Mouse (Mus musculus): ENCODE measurements around the gene Med12.

Med12 gene

DNA sequence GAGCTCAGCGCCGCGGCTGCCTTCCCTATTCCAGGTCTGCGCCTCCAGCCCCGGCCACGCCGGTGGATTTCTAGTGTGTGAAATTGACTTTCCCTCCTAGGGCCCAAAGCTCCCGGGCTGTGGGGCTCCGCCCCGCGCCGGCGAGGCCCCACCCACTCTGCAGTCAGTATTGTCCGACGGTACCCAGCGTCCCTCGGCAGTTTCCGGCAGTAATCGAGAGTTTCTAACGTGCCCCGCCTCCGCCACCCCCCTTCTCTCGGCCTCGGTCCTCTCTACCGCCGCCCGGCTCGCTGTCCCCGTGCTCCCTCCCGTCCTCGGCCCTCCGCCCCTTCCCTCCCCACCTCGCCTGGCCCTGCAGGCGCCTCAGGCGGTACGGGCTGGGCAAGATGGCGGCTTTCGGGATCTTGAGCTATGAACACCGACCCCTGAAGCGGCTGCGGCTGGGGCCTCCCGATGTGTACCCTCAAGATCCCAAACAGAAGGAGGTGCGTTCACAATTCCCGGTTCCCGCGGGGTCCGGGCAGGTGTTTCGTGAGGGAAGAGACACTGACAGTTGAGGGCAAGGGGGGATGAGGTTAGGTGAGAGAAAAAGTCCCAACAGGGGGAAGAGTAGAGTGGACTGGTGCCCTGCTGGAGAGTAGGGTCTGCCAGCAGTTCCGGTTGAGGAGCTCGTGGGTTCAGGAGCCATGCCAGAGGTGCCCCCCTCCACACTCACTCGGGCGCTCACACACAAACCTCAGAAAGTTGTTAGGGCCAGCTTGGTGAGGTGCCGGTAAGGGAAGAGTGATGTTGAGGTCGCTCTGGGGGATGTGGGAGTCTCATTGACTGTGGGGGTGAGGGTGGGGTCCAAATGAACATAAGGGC lies at the start of gene Med12:
Gene Med12, plus strand, starts transcription at position 156 of the 864 bp plus-strand sequence.
- peak; percentile 92 for DNase-seq

DNA sequence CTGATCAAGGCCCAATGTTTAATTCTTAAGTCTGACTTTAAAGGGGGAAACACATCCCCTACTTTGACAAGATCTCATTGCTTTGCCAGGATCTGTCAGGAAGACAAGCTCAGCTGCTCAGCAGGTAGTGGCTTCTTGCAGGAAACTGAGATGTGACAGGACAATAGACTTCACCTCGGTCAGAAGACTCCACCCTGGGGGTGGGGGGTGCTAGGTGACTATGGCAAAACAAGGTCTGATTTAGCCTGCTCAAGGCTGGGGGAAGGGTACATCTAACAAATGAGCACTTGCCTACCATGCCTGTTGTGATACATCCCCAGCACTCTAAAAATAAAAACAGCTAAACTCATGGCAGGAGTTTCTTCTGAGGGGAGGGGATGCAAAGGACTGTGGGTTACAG lies 28.8 kb upstream of the Med12 start:
- DNase-seq, result no peak

DNA sequence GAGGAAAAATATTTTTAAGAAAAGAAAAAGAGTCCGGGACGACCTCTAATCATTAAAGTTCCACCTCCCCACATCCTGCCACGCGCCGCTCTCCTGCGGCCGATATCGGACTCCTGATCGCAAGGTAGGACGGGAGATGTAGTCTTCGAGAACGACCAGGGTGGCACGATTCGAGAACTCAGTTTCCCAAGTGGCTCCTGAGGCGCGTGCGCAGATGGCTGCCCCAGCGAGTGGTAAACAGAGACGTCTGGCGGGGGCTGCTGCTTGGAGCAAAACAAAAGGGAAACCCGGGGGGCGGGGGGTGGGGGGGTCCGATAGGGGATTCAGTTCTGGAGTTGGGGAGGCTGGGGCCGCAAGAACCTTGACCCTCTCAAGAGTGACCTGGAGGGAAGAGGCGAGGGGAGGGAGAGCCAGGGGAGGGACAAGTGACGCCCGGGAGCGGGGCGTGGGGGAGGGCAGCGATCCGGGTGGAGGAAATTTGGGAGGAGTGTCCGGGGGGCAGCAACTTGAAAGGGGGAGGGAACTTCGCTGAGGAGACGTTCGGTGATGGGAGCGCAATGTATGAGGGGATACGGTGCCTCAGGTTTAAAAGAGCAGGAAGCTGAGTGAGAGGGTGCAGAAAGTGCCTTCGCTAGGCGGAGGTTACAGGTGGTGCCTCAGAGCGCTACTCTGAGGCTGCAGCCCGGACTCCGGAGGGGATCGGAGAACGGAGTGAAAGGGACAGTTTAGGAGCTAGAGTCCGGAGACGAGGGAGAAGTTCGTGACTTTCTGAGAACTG lies 19.7 kb upstream of the Med12 start, which contains the start of gene Foxo4:
Gene Foxo4, plus strand, starts transcription at position 577 of the 778 bp plus-strand sequence.
- DNase-seq, result peak; percentile 91

DNA sequence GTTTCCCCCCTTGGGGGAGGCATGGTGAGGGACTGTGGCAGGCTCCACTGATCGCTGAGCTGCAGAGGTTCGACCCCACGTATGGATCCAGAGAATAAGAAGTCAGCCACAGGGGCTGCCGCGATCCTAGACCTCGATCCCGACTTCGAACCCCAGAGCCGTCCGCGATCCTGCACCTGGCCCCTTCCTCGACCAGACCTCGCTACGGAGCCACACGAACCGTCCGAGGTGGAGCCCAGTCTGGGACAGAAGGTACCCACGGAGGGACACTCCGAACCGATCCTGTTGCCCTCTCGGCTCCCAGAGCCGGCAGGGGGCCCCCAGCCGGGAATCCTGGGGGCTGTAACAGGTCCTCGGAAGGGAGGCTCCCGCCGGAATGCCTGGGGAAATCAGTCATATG lies 19.1 kb upstream of the Med12 start:
- DNase-seq, result no peak

DNA sequence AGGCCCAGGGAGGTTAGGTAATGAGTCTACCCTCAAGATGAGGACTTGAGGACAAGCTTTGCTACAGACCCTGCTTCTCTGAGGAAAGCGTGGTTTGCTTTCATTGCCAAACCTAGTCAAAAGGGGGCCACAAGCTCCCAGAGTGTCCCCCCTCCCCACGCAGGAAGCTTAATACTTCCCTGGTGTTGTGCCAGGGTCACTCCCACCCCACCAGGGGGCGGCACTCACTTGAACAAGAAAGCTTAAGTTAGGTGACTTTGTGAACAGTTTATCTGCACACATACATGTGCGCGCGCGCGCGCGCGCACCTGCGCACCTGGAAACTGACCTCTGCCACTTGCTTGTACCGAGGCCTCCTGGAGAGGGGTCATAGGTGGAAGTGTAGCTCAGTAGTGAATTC lies 17.2 kb upstream of the Med12 start:
- no peak for DNase-seq

DNA sequence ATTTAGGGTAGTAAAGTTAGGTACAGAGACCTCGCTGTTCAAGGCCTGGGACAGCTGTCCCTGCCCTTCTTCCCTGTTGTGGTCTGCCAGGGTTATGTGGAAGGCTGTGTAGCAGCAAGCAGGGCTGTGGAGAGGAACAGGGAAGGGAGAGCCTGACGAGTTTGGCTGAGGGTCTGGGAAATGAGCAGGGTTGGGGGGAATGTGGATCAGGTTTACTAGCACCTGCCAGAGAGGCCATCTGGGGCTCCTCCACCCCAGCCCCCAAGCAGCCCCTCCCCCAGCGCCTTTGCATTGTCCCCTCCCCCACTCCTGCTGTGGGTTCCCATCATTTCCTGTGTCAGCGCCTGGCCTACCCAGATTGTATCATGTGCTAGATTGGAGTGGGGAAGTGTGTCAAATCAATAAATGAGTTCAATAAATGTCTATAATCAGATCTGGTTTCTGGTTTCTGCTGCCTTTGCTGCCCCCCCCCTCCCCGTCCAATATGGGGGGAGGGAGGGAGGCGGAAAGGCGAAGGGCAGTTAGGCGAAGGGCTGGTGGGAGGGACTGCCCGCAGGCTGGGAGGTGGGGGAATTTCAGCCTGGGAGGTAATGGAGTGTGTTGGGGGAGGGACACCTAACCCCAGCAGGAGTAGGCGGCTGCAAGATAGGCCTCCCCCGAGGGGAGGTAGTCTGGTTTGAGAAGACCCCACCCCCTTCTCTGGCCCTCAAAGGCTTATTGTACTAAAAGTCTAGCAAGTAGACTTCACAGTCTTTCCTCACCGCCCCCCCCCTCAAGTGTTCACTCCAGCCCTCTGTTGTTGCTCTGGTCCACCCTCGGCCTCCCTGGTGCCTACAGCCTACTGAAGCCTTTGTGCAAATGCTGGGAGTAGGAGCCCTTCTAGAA lies 13.1 kb upstream of the Med12 start:
- no peak for DNase-seq

DNA sequence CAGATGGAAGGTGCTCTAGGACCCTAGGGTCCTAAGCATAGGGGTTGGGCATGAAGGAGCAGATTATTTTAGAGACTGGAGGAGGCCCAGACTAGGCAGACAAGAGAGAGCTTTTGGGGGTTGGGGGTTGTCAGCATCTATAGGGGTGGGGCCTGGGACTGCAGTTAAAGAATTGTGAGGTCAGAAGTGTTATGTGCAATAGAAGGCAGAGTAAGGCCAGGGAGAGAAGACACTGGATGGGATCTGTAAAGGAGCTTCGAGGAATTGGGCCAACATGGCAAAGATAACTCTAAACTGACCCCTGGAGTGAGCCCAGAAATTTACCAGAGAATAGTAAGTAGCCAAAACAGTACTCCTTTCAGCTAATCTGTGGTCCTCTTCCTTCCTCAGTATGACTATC lies 9.9 kb upstream of the Med12 start, which contains the start of gene Gm614:
Gene Gm614, minus strand, starts transcription at position 101 of the 400 bp plus-strand sequence.
- DNase-seq, result no peak

DNA sequence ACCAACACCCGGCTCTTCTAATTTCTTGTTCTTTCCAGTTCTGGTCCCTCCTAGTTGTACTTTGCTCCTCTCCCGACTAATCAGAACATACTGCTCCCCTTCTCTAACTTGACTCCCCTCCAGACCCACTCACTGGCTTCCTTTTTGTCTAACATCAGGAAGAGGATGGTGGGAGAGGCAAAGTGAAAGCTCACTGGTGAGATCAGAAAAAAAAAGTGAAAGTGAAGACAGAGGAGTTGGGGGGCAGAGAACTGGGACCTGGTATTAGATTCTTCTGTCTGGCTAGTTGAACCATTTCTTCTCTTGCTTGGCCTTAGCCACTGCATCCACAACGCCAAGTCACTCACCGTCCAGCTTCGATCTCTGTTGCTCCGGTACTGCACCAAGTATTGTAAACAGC lies 7.2 kb upstream of the Med12 start:
- no peak for DNase-seq

DNA sequence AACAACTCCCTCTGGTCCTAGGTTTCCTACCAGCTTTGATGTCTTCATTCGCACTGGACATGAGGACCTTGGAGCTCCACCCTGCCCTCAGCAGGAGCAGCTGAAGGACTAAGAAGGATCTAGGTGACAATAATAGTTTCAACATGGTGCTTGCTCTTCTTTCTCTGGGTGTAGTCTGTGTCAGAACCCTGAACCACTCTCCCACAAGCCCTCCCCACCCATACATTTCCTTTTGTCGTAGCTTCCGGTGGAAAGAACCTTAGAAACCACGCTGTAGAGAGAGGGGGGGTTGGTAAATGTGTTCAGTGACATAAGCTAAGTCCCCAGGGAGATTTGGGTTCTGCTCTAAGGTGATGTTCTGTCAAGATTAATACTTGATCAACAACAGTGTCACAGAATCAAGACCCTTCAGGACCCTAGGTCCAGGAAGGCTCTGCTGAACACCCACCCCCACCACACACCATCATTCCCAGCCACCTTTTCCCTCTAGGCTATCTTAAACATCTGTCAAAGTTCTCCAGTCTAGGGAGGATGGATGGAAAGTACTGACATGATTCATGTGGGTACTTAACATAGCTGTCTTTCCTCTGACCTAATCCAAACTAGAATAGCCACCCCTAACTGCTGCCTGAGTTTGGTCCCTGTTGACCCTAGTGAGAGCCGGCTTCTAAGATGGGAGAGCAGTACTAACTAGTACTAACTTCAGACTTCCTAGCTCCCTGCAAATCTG lies 5.6 kb upstream of the Med12 start, which contains the start of gene Il2rg:
Gene Il2rg, minus strand, starts transcription at position 231 of the 730 bp plus-strand sequence.
- DNase-seq, result no peak

DNA sequence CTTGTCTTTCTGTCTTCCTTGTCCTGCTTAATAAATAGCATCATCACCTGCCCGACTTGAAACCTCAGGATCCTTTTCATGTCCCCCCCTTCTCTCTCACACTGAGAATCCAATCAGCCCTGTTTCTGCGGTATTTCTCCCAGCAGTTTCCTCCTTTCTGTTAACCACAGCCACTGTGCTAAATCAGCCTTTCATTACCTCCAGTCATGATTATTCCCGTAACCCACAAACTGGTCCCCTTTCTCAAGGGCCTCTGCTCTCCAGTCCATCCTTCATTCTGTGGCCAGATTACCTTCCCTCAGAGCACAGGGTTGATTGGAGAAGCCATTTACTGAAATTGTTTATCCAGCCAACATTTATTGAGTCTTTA lies 5.1 kb upstream of the Med12 start, which contains the start of gene Gm20489:
Gene Gm20489, minus strand, starts transcription at position 269 of the 370 bp plus-strand sequence.
- no peak for DNase-seq

DNA sequence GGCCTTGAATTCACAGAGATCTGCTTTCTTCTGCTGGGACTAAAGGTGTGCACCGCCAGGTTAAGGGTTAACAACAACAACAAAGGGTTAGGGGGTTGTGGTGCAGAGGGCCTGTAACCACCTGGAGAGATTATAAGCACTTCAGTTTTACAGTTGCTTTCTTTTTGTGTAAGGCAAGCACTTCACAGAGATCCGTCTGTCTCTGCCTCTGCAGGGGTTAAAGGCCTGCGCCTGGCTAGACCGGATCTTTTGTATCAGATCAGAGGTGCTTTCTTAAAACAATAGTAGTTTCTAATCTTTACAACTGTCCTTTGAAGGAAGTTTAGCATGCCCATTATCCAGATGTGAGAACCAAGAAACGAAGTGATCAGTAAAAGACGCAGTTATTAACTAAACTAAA lies 420 bp upstream of the Med12 start:
- DNase-seq, result no peak

DNA sequence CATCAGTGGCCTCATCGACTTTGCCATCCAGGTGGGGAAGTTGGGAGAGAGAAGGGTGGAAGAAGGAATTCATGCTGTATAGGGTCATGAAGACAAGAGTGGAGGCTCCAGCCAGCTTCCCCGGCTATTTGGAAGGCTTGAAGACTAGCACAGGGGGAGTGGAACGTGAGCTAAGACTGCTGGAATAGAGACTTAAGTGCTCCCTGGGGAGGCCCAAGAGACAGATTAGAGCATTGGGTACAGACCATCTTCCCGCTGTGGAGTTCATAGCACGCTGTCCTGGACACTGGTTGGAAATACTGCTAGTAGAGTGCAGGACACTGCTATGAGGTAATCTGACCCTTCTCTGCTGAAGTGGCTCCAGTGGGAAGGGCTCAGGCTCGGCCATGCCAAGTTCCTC lies 9.0 kb downstream of the Med12 start:
- no peak for DNase-seq

DNA sequence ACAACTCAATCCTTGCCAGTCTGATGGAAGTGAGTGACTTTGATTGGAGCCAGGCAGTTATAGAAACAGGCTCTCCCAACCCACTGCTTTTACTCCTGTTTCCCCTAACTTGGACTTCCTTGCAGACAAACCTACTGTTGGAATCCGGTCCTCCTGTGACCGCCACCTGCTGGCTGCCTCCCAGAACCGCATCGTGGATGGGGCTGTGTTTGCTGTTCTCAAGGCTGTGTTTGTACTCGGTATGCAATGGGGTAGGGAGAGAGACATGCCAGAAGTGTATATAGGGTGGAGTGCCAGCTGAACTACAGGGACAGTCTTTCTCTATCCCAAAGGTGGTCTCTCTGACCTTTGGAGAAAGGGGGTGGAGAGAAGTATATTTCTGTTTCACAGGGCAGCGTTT lies 11.7 kb downstream of the Med12 start:
- peak; percentile 39 for DNase-seq

DNA sequence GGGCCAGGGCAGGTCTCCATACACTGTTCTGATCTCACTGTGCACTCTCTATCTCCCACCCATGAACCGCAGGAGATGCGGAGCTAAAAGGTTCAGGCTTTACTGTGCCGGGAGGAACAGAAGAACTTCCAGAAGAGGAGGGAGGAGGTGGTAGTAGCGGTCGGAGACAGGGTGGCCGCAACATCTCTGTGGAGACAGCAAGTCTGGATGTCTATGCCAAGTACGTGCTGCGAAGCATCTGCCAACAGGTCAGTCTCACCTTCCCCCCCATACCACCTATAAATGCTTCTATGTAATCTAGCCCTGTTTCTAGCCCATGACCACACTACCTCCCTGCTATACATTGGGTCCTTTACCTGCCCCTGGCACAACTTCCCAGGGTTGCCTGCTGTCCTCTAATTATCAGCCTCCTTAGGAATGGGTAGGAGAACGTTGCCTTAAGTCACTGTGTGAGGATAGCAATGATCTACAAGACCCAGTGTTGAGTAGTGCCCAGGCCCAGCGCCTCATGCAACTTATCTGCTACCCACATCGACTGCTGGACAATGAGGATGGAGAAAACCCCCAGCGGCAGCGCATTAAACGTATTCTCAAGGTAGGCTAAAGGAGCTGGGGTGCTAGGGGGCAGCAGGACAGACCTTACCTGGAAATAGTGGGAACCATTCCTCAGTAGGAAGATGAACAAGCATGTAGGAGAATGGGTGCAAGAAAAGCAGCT lies 12.3 kb downstream of the Med12 start:
- no peak for DNase-seq

DNA sequence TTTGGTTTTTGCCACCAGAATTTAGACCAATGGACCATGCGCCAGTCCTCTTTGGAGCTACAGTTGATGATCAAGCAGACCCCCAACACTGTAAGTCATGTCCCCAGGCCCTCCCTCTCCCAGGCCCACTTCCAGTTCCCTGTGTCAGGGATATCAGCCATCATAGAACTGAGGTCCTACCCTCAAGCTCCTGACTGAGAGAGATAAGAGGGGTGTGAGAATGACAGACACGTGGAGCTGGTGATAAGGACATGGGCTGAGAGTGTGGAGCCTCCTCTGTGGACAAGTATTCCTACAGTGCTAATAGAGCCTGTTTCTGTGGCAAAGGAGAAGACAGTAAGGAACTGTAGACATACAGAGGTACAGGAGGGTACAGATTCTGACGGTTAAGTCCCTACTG lies 13.7 kb downstream of the Med12 start:
- DNase-seq, result no peak

DNA sequence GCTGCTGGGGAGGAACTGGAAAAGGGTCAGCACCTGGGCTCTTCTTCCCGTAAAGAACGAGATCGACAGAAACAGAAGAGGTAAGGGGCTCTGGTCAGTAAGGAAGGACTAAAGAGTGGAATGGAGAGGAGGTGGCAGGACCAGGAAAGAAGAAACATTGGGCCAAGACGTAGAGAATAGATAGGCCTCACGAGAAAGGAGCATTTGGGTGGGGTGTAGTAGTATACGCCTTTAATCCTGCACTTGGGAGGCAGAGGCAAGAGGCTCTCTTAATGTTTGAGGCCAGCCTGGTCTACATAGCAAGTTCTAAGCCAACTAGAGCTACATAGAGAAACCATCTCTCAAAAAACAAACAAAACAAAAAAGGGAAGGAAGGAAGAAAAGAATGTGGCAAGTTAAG lies 14.6 kb downstream of the Med12 start:
- DNase-seq, result no peak

DNA sequence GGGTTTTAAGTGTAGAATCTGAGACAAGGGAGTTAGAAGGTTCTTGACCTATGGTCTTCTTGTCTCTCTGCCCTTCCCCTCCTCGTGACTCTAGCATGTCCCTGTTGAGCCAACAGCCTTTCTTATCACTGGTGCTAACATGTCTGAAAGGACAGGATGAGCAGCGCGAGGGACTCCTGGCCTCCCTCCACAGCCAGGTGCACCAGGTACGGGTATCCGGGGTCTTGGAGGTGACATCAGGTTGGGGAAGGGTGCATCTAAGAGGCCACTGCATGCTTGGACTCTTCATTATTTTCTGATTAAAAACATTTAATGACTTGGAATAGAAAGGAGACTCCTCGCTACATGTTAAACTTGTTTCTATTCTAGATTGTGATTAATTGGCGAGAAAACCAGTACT lies 15.2 kb downstream of the Med12 start:
- DNase-seq, result no peak

DNA sequence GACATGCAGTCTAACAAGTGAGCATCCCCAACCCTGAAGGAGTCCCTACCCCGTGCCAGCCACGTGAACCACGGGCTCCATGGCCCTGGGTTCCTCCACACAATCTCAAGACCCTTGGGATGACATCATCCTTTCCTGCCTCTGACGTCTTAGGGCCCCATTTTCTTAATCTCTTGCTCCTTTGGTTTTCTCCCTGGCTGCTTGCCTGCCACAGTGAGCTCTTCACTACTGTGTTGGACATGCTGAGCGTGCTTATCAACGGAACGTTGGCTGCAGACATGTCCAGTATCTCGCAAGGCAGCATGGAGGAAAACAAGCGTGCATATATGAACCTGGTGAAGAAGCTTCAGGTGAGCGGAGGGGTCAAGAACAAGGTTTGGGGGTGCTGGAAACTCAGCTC lies 16.3 kb downstream of the Med12 start:
- no peak for DNase-seq

DNA sequence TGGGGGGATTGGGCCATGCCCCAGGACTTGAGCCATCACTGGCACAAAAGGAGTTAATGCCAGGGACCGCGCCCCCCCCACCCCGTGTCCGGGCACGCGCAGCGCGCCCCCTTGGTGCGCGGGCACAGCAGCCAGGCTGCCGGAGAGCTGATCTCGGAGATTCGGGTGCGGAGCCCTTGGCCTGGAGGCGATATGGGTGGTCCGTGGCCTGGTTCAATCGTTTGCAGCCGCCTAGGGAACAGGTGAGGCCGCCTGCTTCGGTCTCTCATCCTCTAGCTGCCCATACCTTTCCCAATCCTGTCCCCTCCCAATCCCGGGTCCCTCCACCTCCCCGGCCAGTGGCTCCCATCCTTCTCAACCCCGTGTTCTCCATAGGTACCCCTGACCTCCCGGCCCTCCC lies 25.2 kb downstream of the Med12 start, which contains the start of gene Nlgn3:
Gene Nlgn3, plus strand, starts transcription at position 114 of the 400 bp plus-strand sequence.
- DNase-seq, result no peak

DNA sequence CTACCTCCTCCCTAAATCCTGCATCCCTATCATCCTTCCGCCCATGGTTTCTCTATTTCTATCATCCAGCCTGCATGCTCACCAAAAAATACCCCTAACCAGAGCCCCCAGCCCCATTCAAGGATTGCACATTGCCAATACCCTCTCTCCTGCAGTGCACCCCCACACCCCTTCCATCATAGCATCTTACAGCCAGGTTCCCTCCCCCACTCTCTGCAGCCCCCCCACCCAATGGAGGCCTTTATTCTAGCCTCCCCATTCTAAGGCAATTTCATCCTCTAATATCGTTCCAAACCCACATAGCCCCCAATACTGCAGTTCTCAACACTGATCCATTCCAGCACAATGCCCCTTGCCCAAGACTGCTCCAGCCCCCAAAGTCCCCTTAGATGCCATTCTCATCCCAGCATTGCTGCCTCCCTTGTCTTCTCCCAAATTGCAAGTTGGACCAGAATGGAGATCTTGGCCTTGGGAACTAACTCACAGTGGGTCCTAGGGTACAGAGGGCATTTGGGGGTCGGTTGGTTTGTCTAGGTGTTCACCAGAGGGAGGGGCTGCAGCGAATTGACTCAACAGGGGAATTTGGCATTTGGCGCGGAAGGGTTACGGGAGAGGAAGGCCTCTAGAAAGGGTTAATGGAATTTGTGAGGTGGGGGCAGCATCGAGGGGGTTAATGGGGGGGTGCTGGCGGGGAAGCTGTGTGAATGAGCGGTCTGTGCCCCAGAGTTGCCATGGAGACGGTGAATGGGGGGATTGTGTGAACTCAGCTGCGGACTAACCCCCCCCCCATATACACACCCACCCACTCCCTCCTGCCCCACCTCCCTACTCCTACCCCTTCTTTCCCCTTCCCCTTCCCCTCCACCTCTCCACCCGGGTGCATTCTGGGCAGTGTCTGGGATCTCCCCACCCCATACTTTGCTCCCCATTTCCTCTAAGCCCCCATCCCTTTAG lies 25.9 kb downstream of the Med12 start:
- DNase-seq, result no peak
